Mouse (Mus musculus) retina, embryonic 14.5 days (tissue): ENCODE results near the gene Elp6.

ENCODE experiments used
- DNase-seq: peaks from one replicate; pipeline ENCODE4 v3.0.0-alpha.2; 2015; ENCODE audit warnings: low spot score

Elp6 gene

GRCm38 (mm10) chr9:110304969-110305651 lies at the start of gene Elp6:
Elp6 (plus strand) TSS chr9:110305173.
- peak; percentile 92 for DNase-seq

- peak; percentile 91 for DNase-seq
Measured at GRCm38 (mm10) chr9:110255407-110256019, 49.5 kb upstream of the Elp6 start.

DNA sequence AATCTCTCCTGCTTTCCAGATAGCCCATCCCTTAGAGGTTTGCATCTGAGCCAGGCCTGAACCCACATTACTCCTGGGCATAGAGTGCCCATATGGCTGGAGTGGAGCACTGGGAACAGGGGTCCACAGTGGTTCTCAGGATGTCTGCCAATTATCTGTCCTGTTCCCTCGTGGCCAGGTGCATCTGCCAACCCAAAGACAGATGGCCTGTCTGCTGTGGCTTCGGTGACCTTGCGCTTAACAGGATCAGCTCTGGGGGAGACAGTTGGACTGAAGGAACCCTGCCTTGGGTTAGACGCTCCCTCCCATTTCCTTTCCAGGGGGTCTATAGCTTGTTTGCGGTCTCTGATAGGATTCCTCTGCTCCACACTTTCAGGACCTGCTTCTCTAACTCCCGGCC lies 46.3 kb upstream of the Elp6 start:
- no peak for DNase-seq

GRCm38 (mm10) chr9:110259118-110259517 lies 45.9 kb upstream of the Elp6 start:
- no peak for DNase-seq

GRCm38 (mm10) chr9:110263181-110263580 lies 41.8 kb upstream of the Elp6 start:
- no peak for DNase-seq

DNA sequence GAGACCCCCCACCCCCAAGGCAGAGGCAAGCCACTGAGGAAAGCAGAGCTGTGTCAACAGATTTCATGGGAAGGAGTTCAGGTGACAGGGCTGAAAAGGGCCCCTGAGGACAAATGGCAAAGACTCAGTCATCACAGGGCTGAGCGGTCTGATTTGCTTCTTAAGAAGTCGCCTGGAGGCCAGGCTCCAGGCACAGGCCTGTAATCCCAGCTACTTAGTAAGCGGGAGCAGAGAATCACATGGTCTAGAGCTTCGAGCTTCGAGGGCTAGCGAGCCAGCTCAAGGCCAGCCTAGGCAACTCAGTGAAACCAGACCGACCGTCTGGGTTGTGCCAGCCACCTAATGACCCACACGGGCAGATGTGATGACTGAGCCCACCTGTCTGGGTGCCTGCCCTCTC lies 40.0 kb upstream of the Elp6 start:
- DNase-seq = no peak

- DNase-seq = no peak
Measured at GRCm38 (mm10) chr9:110268416-110268815, 36.6 kb upstream of the Elp6 start.

DNA sequence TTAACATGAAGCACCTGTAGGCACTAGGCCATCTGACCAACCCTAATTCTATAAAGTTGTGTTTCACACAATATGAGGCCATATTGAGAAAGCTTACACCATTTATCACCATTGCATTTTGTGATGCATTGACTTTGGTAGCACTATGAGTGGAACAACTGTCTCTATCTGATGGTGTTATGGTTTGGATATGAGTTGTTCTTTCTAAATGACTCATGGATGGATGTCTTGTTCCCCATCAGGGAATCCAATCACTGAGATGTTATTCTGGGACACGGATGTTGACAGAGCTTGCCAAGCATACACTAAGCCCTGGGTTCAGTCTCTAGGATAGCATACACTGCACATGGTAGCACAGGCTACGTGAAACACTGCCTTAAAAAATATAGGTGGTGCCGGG lies 32.6 kb upstream of the Elp6 start:
- no peak for DNase-seq

DNA sequence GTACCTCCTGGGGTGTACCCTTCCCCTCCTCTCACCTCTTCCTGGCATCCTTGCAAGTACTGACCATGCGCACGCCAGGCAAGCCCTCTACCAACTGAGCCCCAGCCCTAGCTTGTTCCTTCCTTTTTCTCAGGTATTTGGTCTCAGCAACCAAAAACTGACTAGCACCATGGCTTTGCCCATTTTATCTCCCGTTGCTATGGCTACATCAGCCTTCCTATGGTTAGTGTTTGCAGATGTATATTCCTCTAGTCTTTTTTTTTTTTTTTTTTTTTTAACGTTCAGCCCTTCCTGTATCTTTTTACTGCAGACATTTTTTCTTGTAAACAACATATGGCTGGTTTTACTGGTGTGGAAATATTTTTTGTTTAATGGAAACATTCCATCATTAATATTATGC lies 31.5 kb upstream of the Elp6 start:
- no peak for DNase-seq

GRCm38 (mm10) chr9:110275882-110276281 lies 29.1 kb upstream of the Elp6 start:
- no peak for DNase-seq

DNA sequence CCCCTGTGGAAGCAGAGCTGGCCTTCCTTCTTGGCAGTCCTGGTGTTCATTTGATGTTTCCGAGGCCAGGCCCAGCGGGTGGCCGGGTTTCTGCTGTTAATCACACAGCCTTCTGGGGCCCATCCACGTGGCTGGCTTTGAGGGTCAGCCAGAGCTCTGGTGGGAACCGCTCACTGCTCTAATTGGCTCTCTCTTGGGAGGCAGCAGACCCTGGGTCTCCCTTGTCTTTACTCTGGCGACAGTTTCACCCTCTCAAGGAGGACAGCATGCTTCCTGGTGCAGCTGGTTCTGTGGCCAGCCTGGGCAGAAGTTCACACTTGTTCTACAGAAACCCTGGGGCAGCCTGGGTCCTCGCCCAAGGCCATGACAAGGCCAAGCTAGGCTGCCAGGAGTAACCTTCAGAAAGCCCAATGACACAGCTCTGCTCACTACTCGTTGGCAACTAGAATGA lies 27.5 kb upstream of the Elp6 start:
- DNase-seq = peak; percentile 55

GRCm38 (mm10) chr9:110284075-110284697 lies 20.8 kb upstream of the Elp6 start:
- DNase-seq = no peak

GRCm38 (mm10) chr9:110287321-110287924 lies 17.6 kb upstream of the Elp6 start:
- no peak for DNase-seq

DNA sequence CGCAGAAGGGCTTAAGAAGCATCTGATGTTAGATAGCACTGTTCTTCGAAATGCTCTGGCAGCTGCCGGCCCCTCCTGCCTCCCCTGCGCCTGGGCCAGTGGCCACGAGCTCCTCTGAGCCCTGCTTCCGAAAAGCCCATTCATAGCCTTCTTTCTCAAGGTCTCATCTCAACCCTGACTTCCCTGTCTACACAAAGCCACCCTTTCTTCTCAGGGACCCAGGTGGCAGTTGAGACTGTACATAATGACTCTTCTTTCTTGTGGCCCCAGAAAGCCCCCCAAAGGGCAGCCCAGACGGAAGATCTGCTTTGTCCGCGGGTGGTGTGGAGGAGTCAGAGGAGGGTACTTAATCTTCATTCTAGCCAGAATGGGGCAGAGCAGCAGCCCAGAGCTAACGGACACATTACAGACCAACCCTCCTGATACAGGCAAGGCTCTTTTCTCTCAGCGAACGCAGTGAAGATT lies 11.7 kb upstream of the Elp6 start:
- peak; percentile 20 for DNase-seq

DNA sequence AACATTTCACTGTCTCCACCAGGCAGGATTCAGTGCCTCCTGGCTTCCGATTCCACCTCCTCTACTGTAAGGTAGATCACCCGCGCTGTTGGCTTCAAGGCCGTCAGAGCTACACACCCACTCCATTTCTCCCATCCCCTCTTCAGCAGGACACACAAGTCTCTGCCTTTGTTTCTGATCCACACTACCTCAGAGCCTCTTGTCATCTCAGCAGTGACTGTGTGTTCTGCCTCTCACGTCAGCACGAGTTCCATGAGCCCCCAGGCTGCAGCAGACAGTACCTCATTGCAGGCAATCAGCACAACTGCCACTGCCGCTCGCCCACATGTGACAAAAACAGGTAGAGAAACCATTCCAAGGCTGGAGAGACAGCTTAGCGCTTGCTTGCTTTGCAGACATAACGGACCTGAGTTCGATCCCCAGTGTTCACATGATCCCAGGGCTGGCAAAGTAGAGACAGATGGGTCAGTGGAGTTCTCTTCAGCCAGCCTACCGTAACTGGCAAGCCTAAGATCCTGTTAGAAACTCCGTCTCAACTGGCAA lies 11.0 kb upstream of the Elp6 start:
- no peak for DNase-seq

DNA sequence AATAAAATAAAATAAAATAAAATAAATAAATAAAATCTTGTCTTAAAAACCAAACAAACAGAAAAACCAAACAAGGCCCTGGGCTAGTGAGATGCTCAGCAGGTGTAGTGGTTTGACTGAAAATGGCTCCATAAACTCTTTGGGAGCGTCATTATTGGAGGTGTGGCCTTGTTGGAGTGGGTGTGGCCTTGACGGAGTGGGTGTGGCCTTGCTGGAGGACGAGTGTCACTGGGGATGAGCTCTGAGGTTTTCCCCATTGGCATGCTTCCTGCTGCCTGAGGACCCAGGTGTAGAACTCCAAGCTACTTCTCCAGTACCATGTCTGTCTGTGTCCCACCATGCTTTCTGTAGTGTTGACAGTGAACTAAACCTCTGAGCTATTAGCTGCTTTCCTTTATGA lies 10.2 kb upstream of the Elp6 start:
- no peak for DNase-seq

- peak; percentile 99 for DNase-seq
Measured at GRCm38 (mm10) chr9:110296867-110297627, 7.9 kb upstream of the Elp6 start.

DNA sequence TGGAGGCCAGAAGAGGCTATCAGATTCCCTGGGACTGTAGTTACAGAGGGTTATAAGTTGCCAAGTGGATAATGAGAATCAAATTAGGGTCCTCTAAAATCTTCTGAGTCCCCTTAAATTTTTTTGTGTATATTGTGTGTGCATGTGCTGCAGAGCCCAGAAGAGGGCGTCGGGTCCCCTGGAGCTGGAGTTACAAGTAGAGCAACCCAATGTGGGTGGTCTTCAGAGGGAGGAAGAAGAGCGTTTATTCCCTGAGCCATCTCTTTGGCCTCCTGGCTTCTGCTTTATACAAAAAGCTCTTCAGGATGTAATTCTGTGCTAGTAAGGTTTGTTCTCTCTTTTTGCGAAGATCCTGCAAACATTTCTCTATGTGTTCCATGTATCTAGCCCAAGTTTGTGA lies 457 bp upstream of the Elp6 start:
- peak; percentile 73 for DNase-seq

- DNase-seq = no peak
Measured at GRCm38 (mm10) chr9:110306371-110306770, 1.4 kb downstream of the Elp6 start.

- no peak for DNase-seq
Measured at GRCm38 (mm10) chr9:110314706-110315105, 9.7 kb downstream of the Elp6 start.

- no peak for DNase-seq
Measured at GRCm38 (mm10) chr9:110315410-110315809, 10.4 kb downstream of the Elp6 start.

GRCm38 (mm10) chr9:110315904-110316303 lies 10.9 kb downstream of the Elp6 start:
- DNase-seq = no peak
